Mouse (Mus musculus) limb, embryonic 10.5 days (tissue): ENCODE results near the gene Slc46a1. TPM values are rescaled to one million over a fixed set of nuclear protein-coding genes. Genes with fewer than 3 reads are reported as not detected.

Source experiments
- DNase-seq: peaks from one replicate; pipeline ENCODE4 v3.0.0-alpha.2; 2017; ENCODE audit warnings: low spot score
- H3K27ac ChIP-seq: fragments of 300-500 bp; sonication (generic); 2 replicates; pipeline ENCODE4 v1.5.1; 2016; ENCODE audit warnings: mild to moderate bottlenecking
- H3K27me3 ChIP-seq: fragments of 300-500 bp; sonication (generic); 2 replicates; pipeline ENCODE4 v1.6.1; 2016; ENCODE audit warnings: low read depth, mild to moderate bottlenecking; ENCODE audit not compliant: poor library complexity, severe bottlenecking
- H3K36me3 ChIP-seq: fragments of 300-500 bp; sonication (generic); 2 replicates; pipeline ENCODE4 v1.6.1; 2016; ENCODE audit warnings: mild to moderate bottlenecking, moderate library complexity
- H3K4me1 ChIP-seq: fragments of 300-500 bp; sonication (generic); 2 replicates; pipeline ENCODE4 v1.6.1; 2016
- H3K4me3 ChIP-seq: fragments of 300-500 bp; sonication (generic); 2 replicates; pipeline ENCODE4 v1.5.1; 2016; ENCODE audit warnings: mild to moderate bottlenecking, moderate library complexity
- H3K9me3 ChIP-seq: fragments of 300-500 bp; sonication (generic); replicated peaks from 2 replicates; pipeline ENCODE4 v1.6.1; 2016; ENCODE audit warnings: mild to moderate bottlenecking
- WGBS: fragments of 180-500 bp; shearing (Covaris S2); methylation state at CpG from one replicate; pipeline ENCODE4 v1.1.7; 2016; 5-methylcytosine and 5-hydroxymethylcytosine counted together
- polyA plus RNA-seq: library from polyadenylated mRNA; unstranded; fragments of >200 nt; fragmentation: Nextera tagmentation; extraction: Ambion mirVana; gene quantifications from 2 replicates; pipeline ENCODE4 v1.2.1, GENCODE M21; 2016

Gene Slc46a1
- polyA plus RNA-seq, 1 experiment from 2014 or later: 15.0 TPM

DNA sequence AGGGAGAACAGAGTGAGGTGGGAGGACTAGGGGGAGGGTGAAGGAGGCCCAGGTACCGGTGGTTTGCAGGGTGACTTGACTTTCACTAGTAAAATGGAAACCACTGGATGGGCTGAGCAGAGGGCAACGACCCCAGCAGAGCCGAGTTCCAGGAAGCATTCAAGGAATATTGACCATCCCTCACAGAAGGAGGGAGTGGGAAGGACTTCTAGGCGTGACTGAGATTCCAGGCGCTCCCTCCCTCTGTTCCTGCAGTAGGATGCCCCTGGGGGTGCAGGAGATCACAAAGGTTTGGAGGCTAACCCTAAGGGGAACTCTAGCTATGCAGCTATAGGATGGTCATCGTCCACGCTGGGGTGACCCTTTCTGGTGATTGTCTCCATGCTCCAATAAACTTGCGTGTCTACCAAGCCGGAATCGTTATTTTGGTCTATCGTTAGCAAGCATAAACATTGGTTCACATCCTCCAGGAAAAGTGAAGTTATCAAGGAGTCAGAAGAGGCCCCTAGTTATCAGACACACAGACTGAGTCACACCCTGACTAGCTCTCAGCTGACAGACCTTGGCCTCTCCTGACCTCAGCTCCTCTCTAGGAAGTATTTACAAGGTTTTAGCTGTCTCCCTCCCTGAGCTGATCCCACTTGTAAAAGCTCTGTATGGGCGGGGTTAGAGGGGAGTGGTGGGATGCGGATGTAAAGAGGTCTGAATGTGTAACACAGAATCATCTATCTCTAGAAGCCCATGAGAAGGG is 2.0 kb upstream of the Slc46a1 start:
- Histone ChIP-seq H3K4me1 (peaks cover 36% of the 10 kb centered on the region), H3K9me3 (no peaks in the 10 kb centered on the region), H3K27me3 (no peaks in the 10 kb centered on the region), H3K4me3 (no peak overlapping the region), H3K36me3 (no peaks in the 10 kb centered on the region), H3K27ac (no peak overlapping the region)
- DNase-seq: no peak
- WGBS: 62% methylated on average over 13 of the region's 13 CpGs

DNA sequence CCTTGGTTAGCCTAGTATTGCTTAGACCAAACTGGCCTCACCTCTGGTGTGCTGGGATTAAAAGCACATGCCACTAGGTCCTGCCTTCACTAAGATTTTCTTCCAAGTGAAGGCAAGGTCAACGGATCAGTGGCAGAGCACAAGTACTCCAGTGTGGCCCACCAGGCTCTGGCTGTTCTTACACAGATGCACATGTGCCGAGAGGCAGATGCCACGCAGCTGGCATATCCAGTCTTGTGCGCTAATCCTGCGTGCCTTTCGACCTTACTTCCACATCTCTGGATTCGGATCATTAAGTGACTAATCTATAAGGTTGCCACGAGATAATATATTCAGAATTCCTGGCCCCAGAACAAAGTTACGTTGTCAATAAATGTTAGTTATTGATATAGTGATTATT is 381 bp upstream of the Slc46a1 start:
- H3K27me3 ChIP-seq: no peaks in the 10 kb centered on the region
- H3K27ac ChIP-seq: peak overlapping the region; percentile 93
- H3K36me3 ChIP-seq: no peaks in the 10 kb centered on the region
- H3K4me1 ChIP-seq: peaks cover 36% of the 10 kb centered on the region
- 54% methylated on average over 9 of the region's 9 CpGs for WGBS
- DNase-seq: no peak
- no peaks in the 10 kb centered on the region for H3K9me3 ChIP-seq
- H3K4me3 ChIP-seq: peak overlapping the region; percentile 71

DNA sequence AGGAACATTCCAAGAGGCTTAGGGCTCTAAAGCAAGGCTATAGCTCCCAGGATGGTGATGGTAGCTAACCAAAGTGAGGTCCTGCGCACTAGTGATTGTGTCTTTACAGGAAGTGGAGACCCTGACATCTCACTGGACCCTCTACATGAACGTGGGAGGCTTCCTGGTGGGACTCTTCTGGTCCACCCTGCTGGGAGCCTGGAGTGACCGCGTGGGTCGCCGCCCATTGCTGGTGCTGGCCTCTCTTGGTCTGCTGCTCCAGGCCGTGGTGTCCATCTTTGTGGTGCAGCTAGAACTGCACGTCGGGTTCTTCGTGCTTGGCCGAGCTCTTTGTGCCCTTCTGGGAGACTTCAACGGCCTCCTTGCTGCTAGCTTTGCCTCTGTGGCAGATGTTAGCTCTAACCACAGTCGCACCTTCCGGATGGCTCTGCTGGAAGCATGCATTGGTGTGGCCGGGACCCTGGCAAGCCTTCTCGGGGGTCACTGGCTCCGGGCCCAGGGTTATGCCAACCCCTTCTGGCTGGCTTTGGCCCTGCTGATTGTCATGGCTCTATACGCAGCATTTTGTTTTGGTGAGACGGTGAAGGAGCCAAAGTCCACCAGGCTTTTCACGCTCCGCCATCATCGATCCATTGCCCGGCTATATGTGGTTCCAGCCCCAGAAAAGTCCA is 880 bp downstream of the Slc46a1 start:
- WGBS: 75% methylated on average over 23 of the region's 23 CpGs

DNA sequence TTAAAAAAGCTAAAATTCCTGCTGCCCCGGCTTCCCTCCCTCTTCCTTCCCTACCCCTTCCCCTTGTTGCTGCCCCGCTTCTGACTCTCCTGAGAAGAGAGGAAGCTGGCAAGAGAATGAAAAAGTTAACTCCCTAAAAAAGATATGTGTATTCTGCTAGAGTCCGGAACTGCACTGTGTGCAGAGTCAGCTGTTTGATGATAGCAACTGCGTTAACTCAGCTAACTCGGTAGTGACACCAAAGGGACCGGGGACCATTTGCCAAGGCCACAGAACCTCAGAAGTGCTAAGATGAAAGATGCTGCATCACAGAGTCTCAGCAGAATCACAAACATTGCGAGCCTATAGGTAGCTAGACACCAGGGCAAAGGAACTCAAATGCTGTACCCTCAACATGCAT is 2.0 kb downstream of the Slc46a1 start:
- Histone ChIP-seq H3K36me3 (peaks cover 6% of the 10 kb centered on the region; the same call in 1 of the 2 replicates), H3K27me3 (no peaks in the 10 kb centered on the region), H3K4me3 (no peak overlapping the region), H3K9me3 (no peaks in the 10 kb centered on the region), H3K27ac (no peak overlapping the region), H3K4me1 (peaks cover 36% of the 10 kb centered on the region)
- no peak for DNase-seq
- WGBS: 81% methylated on average over 7 of the region's 7 CpGs

More for the DNA sequence above, 880 bp downstream of the Slc46a1 start:
- Histone ChIP-seq H3K36me3 (peaks cover 3% of the 10 kb centered on the region; the same call in 1 of the 2 replicates), H3K9me3 (no peaks in the 10 kb centered on the region), H3K4me1 (peaks cover 36% of the 10 kb centered on the region), H3K27me3 (no peaks in the 10 kb centered on the region), H3K27ac (peak overlapping the region; percentile 93), H3K4me3 (peak overlapping the region; percentile 71)
- peak; percentile 44 for DNase-seq

DNA sequence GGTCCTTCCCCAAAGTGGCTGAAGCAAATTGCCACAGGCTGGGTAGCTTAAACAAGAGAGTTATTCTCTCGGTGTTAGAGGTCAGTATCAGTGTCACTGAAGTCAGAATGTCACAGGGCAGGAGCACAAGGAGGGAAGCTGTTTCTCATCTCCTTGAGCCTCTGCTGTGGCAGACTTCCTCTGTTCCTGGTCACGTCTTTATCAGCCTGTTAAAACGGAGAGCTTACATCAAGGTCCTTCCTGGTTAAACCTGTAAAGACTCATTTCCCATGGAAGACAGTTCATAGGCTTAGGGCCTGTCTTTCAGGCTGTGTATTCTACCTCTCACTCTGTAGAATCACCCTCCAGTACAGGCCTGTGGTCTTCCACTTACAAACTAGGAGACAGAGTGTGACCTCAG is 2.4 kb downstream of the Slc46a1 start:
- Histone ChIP-seq H3K36me3 (peaks cover 6% of the 10 kb centered on the region; the same call in 1 of the 2 replicates), H3K9me3 (no peaks in the 10 kb centered on the region), H3K27me3 (no peaks in the 10 kb centered on the region), H3K27ac (no peak overlapping the region), H3K4me3 (no peak overlapping the region), H3K4me1 (peaks cover 34% of the 10 kb centered on the region)
- 48% methylated on average over 3 of the region's 3 CpGs for WGBS
- DNase-seq: no peak

DNA sequence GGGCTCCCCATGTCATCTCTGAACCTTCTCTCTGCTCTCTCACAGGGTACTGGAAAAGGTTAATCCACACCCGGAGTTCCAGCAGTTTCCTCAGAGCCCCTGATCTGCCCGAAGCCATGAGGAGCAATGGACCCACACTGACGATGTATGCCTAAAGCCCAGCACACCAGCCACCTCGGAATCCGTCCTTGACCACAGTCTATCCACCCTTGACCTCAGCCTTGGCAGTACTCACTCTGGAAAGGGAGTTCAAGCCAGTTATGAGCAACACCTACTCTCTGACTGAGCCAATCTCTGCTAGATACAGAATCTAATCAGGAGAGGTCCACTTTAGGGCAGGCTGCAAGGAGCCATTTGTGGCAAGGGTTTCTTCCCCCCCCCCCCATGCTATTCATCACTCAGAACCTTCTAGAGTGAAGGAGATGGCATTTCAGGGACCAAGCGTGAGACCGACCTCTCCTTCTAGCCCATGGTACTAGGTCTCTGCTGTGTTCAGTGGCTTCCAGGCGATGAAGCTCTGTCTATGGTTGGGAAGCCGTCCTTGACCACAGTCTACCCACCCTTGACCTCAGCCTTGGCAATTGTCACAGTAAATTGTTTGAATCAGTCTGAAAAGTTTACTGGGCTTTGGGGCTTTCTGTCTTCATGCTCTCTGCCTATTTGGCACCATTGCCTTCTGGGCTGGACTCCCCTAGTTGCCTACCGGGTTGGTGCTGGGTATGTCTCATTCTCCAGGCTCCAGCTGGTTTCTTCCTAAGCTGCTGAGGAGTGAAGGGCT is 6.0 kb downstream of the Slc46a1 start:
- peaks cover 6% of the 10 kb centered on the region; the same call in 1 of the 2 replicates for H3K36me3 ChIP-seq
- H3K9me3 ChIP-seq: no peaks in the 10 kb centered on the region
- H3K4me3 ChIP-seq: no peak overlapping the region
- H3K27me3 ChIP-seq: no peaks in the 10 kb centered on the region
- 90% methylated on average over 10 of the region's 10 CpGs for WGBS
- H3K27ac ChIP-seq: no peak overlapping the region
- no peak for DNase-seq
- peaks cover 6% of the 10 kb centered on the region for H3K4me1 ChIP-seq

DNA sequence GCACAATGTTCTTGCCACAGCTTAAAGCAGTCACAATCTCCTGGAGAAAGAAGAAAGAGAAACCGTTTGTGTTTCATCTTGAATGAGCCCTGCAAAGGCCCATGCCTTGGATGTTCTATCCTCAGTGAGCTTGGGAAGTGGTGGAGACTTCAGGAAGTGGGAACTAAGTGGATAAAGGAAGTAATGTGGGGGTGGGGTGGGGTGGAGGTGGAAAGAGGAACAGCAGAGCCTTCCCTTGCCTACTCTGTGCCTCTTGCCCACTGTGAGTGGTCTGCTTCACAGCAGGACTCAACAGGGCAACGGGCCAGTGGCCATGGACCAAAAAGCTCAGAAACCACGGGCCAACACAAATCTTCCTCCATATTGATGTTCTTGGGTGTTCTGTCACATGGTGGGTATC is 9.8 kb downstream of the Slc46a1 start:
- DNase-seq: no peak
- Histone ChIP-seq H3K4me3 (no peak overlapping the region), H3K4me1 (no peaks in the 10 kb centered on the region), H3K36me3 (peaks cover 6% of the 10 kb centered on the region; the same call in 1 of the 2 replicates), H3K27ac (no peak overlapping the region), H3K9me3 (no peaks in the 10 kb centered on the region), H3K27me3 (no peaks in the 10 kb centered on the region)
- 84% methylated on average over 3 of the region's 3 CpGs for WGBS

DNA sequence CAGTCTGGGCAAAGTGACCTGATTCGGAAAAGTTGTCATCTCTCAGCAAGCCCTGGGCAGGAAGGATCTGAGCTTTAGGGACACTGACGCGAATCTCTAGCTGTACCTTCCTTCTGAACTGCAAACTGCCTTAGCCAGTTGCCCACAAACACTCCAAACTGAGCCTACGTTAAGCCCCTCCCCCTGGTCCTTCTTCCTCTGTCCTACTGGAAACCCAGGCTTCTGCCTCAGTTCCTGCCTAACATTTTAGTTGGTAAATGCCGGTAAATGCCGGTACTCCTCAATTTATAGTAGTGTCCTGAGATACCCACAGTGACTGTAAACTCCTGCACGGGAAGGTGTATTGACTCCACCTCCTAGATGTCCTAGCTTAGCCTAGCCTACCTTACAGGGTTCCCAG is 18.1 kb downstream of the Slc46a1 start:
- 49% methylated on average over 7 of the region's 7 CpGs for WGBS
- peaks cover 66% of the 10 kb centered on the region for H3K27me3 ChIP-seq
- DNase-seq: no peak

DNA sequence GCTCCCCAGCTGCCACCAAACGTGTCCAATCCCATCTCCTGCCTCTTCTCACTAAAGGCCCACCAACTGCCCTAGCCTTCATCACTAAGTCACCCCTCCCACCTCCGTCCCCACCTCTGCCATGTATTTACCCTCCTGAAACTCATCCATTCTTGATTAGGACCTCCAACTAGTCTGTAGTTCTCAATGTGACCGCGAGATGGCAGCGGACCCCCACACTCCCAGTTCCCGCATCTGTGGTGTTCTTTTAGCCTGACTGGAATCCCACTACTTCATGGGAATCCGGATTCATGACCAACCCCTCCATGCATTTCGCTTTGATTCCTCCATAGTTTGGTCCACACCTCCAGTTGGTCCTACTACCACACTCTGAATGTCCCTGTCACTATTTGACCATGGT is 22.7 kb downstream of the Slc46a1 start:
- H3K4me3 ChIP-seq: no peak overlapping the region

More for the DNA sequence above, 18.1 kb downstream of the Slc46a1 start:
- no peaks in the 10 kb centered on the region for H3K4me1 ChIP-seq
- H3K9me3 ChIP-seq: no peaks in the 10 kb centered on the region
- H3K4me3 ChIP-seq: no peak overlapping the region
- H3K36me3 ChIP-seq: no peaks in the 10 kb centered on the region
- no peak overlapping the region for H3K27ac ChIP-seq

DNA sequence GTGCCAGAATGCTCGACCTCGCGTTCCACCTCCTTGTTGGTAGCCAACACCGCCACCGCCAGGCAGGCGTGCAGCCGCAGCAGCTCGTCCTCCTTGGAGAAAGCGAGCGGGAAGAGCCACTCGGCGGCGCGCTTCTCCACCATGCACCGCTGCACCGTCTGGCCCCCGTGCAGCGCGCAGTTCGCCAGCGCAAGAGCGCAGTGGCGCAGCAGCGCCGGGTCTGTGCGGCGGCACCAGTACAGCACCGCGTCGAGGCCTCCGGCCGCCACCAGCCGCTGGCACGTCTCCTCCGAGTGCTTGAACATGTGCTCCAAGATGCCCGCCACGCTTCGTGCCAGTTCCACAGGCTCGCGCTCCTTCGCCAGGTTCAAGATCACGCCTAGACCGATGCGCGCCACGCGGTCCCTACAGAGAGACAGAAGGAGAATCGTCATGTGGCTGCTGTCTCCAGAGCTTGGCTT is 25.3 kb downstream of the Slc46a1 start:
- H3K4me3 ChIP-seq: peak overlapping the region; percentile 40
- 0 out of 2 replicates have a peak overlapping the region, but pooled peaks have one; percentile 25 for H3K27ac ChIP-seq
- WGBS: 6% methylated on average over 48 of the region's 48 CpGs
- no peaks in the 10 kb centered on the region for H3K36me3 ChIP-seq
- no peaks in the 10 kb centered on the region for H3K9me3 ChIP-seq
- peaks cover 8% of the 10 kb centered on the region for H3K4me1 ChIP-seq
- DNase-seq: peak; percentile 68
- H3K27me3 ChIP-seq: peaks cover 96% of the 10 kb centered on the region

More for the DNA sequence above, 22.7 kb downstream of the Slc46a1 start:
- WGBS: 7% methylated on average over 8 of the region's 8 CpGs
- Histone ChIP-seq H3K4me1 (peaks cover 8% of the 10 kb centered on the region), H3K27me3 (peaks cover 95% of the 10 kb centered on the region), H3K36me3 (no peaks in the 10 kb centered on the region), H3K27ac (no peak overlapping the region), H3K9me3 (no peaks in the 10 kb centered on the region)
- peak; percentile 85 for DNase-seq

DNA sequence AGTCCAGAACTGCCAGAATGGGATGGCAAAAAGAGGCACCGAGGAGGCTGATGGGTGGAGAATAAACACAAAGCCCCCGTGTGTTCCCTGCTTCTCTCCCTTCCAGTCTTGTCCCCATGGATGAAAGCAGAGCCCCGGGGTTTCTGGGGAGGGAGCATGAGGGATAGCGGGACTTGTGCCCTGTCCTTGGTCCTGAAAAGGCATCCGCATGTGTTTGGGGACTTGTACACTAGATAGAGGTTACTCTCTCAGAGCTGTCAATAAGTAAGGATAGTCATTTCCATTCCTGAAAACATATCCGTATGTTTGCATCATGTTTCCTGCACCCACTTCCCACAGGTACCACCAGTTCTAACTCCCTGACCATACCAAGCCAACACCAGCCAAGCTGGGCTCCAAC is 30.4 kb downstream of the Slc46a1 start:
- Histone ChIP-seq H3K4me3 (no peak overlapping the region), H3K36me3 (no peaks in the 10 kb centered on the region)
- WGBS: 7% methylated on average over 6 of the region's 6 CpGs

DNA sequence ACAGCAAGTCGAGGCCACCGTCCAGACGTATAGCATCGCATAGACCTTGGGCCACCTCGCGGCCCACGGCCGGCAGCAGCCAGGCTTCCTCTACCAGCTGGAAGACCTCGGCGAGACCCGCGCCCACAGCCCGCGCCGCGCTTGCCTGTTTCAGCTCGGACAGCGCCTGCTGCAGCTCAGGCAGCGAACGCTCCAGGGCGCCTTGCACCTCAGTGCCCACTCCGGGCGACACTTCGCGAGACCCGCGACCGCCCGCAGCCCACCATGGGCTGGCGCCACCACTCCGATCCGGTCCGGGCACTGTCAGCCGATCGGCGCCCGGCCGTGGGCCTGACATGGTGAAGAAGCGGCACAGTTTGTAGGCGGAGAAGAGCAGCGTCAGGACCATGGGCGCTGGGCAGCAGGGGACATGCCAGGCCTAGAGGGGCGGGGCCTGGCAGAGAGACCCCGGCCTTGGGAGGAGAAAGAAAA is 31.6 kb downstream of the Slc46a1 start:
- H3K27me3 ChIP-seq: peaks cover 87% of the 10 kb centered on the region
- peak overlapping the region; percentile 76 for H3K4me3 ChIP-seq
- WGBS: 2% methylated on average over 44 of the region's 44 CpGs
- peak; percentile 62 for DNase-seq
- H3K4me1 ChIP-seq: peaks cover 16% of the 10 kb centered on the region
- H3K9me3 ChIP-seq: no peaks in the 10 kb centered on the region
- 0 out of 2 replicates have a peak overlapping the region, but pooled peaks have one; percentile 30 for H3K27ac ChIP-seq
- H3K36me3 ChIP-seq: no peaks in the 10 kb centered on the region

More for the DNA sequence above, 30.4 kb downstream of the Slc46a1 start:
- peaks cover 18% of the 10 kb centered on the region for H3K4me1 ChIP-seq
- peaks cover 91% of the 10 kb centered on the region for H3K27me3 ChIP-seq
- H3K9me3 ChIP-seq: no peaks in the 10 kb centered on the region
- no peak overlapping the region for H3K27ac ChIP-seq
- peak; percentile 78 for DNase-seq
